Mouse (Mus musculus): ENCODE data around the gene Oasl1. TPM values are rescaled to one million over a fixed set of nuclear protein-coding genes. Genes with fewer than 3 reads are reported as not detected.

Gene Oasl1
- polyA plus RNA-seq, 1 experiment from 2014 or later: 0.88 TPM

DNA sequence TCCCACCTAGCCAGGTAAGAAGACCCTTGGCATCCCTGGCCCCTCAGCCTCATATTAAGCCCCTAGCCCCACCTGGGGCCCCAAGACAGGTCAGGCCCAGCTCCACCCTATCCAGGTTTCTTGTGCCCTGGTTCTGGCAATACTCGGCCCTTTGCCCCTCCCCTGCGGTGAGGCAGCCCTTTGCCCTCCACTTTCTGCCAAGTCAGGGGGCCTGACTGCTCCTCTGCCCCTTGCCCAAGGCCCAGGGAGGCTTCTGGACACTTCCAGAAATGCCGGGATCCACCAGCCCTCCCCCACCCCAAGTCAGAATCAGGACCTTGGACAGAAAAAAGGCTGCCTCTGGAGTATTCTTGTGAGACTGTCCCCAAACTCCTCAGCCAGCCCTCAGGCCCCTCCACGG, 46.0 kb downstream of the Oasl1 start:
- H3K4me2 ChIP-seq: peak overlapping the region; percentile 43
- 0 out of 2 replicates have a peak overlapping the region, but pooled peaks have one; percentile 12 for H3K9ac ChIP-seq
- H3K27me3 ChIP-seq: peaks cover 21% of the 10 kb centered on the region
- WGBS (ENCODE audit: insufficient replicate concordance): 15% methylated on average over 4 of the region's 4 CpGs
- H3K36me3 ChIP-seq (replicated peaks): no peaks in the 10 kb centered on the region
- H3K9me3 ChIP-seq (replicated peaks): no peaks in the 10 kb centered on the region
- peak overlapping the region; percentile 50 for H3K4me3 ChIP-seq (replicated peaks)
- H3K27ac ChIP-seq (replicated peaks): peak overlapping the region; percentile 53; the same call in 1 of the 2 replicates
- no peak for ATAC-seq (ENCODE audit: insufficient read depth)
- peaks cover 30% of the 10 kb centered on the region for H3K4me1 ChIP-seq (replicated peaks)

DNA sequence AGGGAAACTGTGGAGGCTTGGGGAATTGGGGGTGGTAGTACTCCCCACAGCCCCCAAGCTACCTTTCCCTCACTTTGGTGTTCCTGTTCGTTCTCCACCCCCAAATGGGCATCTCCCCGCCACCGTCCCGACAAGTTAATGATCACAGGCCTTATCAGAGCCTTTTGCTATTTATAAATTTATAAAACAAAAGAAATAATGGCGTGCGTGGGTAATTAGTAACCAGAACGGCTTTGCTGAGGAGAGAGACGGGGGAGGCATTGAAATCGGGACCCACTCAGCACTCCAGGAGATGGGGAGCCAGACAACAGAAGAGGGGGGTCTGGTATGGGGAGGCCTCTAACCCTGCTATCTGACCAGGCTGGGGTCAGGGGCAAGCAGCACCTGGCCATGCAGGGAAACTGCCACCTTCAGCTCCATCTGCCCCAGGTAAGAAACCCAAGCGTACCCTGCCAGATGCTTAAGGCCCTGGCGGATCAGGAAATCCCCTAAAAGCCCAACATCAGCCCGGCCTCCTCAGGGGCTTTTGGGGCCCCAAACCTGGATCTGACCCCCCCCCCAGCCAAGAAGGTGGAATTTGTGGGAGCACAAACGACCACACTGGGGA, 46.7 kb downstream of the Oasl1 start:
- H3K4me3 ChIP-seq (replicated peaks): peak overlapping the region; percentile 50
- H3K4me1 ChIP-seq (replicated peaks): peaks cover 23% of the 10 kb centered on the region
- peaks cover 21% of the 10 kb centered on the region for H3K27me3 ChIP-seq
- no peaks in the 10 kb centered on the region for H3K9me3 ChIP-seq (replicated peaks)
- peak overlapping the region; percentile 33; the same call in 1 of the 2 replicates for H3K9ac ChIP-seq
- no peak for ATAC-seq (ENCODE audit: insufficient read depth)
- peak overlapping the region; percentile 43 for H3K4me2 ChIP-seq
- WGBS (ENCODE audit: insufficient replicate concordance): 48% methylated on average over 13 of the region's 13 CpGs
- H3K27ac ChIP-seq (replicated peaks): peak overlapping the region; percentile 67
- no peaks in the 10 kb centered on the region for H3K36me3 ChIP-seq (replicated peaks)

GRCm38 (mm10) chr5:114970824-114971227, 47.8 kb downstream of the Oasl1 start, which contains the start of gene Hnf1a:
TSS of gene Hnf1a (minus strand) at chr5:114971094.
- Histone ChIP-seq H3K36me3 (replicated peaks) (no peaks in the 10 kb centered on the region), H3K4me2 (peak within 1 kb of the TSS; percentile 43), H3K4me3 (replicated peaks) (peak within 1 kb of the TSS; percentile 50), H3K9me3 (replicated peaks) (no peaks in the 10 kb centered on the region), H3K4me1 (replicated peaks) (peaks cover 12% of the 10 kb centered on the region), H3K27me3 (peaks cover 21% of the 10 kb centered on the region), H3K9ac (peak within 1 kb of the TSS; percentile 33; the same call in 1 of the 2 replicates), H3K27ac (replicated peaks) (peak within 1 kb of the TSS; percentile 67)
- 76% methylated on average over 17 of the region's 17 CpGs for WGBS (ENCODE audit: insufficient replicate concordance)
- ATAC-seq (ENCODE audit: insufficient read depth): peak; percentile 60

GRCm38 (mm10) chr5:114972201-114972600, 49.2 kb downstream of the Oasl1 start:
- ATAC-seq (ENCODE audit: insufficient read depth): no peak
- no peak overlapping the region for H3K4me2 ChIP-seq
- no peak overlapping the region for H3K27ac ChIP-seq (replicated peaks)
- WGBS (ENCODE audit: insufficient replicate concordance): 73% methylated on average over 9 of the region's 9 CpGs
- peaks cover 21% of the 10 kb centered on the region for H3K27me3 ChIP-seq
- no peaks in the 10 kb centered on the region for H3K36me3 ChIP-seq (replicated peaks)
- H3K4me3 ChIP-seq (replicated peaks): no peak overlapping the region
- H3K4me1 ChIP-seq (replicated peaks): peaks cover 5% of the 10 kb centered on the region
- H3K9ac ChIP-seq: no peak overlapping the region
- H3K9me3 ChIP-seq (replicated peaks): no peaks in the 10 kb centered on the region

- Histone ChIP-seq H3K27ac (replicated peaks) (no peak overlapping the region), H3K36me3 (replicated peaks) (no peaks in the 10 kb centered on the region), H3K9me3 (replicated peaks) (no peaks in the 10 kb centered on the region), H3K4me3 (replicated peaks) (no peak overlapping the region), H3K27me3 (peaks cover 20% of the 10 kb centered on the region), H3K4me1 (replicated peaks) (0 out of 2 replicates have a peak, but pooled peaks cover 1% of the 10 kb centered on the region), H3K9ac (no peak overlapping the region), H3K4me2 (no peak overlapping the region)
- ATAC-seq (ENCODE audit: insufficient read depth): no peak
- WGBS (ENCODE audit: insufficient replicate concordance): 60% methylated on average over 8 of the region's 8 CpGs
Measured at GRCm38 (mm10) chr5:114973131-114973530, 50.1 kb downstream of the Oasl1 start.

- Histone ChIP-seq H3K27ac (replicated peaks) (no peak overlapping the region), H3K9me3 (replicated peaks) (no peaks in the 10 kb centered on the region), H3K4me2 (no peak overlapping the region), H3K27me3 (no peaks in the 10 kb centered on the region), H3K4me3 (replicated peaks) (no peak overlapping the region), H3K4me1 (replicated peaks) (peaks cover 28% of the 10 kb centered on the region), H3K9ac (no peak overlapping the region), H3K36me3 (replicated peaks) (no peaks in the 10 kb centered on the region)
- no peak for ATAC-seq (ENCODE audit: insufficient read depth)
Measured at GRCm38 (mm10) chr5:114976935-114977334, 53.9 kb downstream of the Oasl1 start.

DNA sequence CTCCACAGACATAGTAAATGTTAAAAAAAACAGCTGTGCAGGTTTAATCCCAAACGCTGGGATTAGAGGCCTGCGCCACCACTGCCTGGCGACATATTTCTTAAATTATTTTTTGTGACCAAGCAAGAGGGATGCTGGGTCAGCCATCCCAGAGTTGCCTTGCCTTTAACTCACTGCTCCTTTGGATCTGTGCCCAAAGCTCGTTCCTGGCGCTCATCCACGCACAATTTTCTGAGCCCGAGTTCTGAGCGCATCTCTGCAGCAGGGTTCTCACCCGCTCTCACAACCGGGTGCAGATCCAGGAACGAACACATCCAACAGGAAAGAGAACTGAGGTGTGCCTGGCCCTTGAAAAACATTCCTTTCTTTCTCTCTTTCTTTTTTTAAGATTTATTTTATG, 55.4 kb downstream of the Oasl1 start:
- Histone ChIP-seq H3K4me1 (replicated peaks) (peaks cover 28% of the 10 kb centered on the region), H3K4me2 (peak overlapping the region; percentile 97), H3K27ac (replicated peaks) (no peak overlapping the region), H3K27me3 (no peaks in the 10 kb centered on the region), H3K9me3 (replicated peaks) (no peaks in the 10 kb centered on the region), H3K9ac (no peak overlapping the region), H3K36me3 (replicated peaks) (no peaks in the 10 kb centered on the region), H3K4me3 (replicated peaks) (no peak overlapping the region)
- ATAC-seq (ENCODE audit: insufficient read depth): no peak
- 66% methylated on average over 11 of the region's 11 CpGs for WGBS (ENCODE audit: insufficient replicate concordance)

GRCm38 (mm10) chr5:114978888-114979249, 55.8 kb downstream of the Oasl1 start:
- WGBS (ENCODE audit: insufficient replicate concordance): 3% methylated on average over 6 of the region's 6 CpGs

GRCm38 (mm10) chr5:114979250-114980121, 56.4 kb downstream of the Oasl1 start:
- Histone ChIP-seq H3K9ac (peak overlapping the region; percentile 67), H3K4me2 (peak overlapping the region; percentile 97), H3K4me3 (replicated peaks) (peak overlapping the region; percentile 64), H3K27ac (replicated peaks) (peak overlapping the region; percentile 94), H3K27me3 (no peaks in the 10 kb centered on the region), H3K36me3 (replicated peaks) (no peaks in the 10 kb centered on the region), H3K9me3 (replicated peaks) (no peaks in the 10 kb centered on the region), H3K4me1 (replicated peaks) (peaks cover 29% of the 10 kb centered on the region)
- ATAC-seq (ENCODE audit: insufficient read depth): peak; percentile 93
- WGBS (ENCODE audit: insufficient replicate concordance): 3% methylated on average over 32 of the region's 32 CpGs

More at GRCm38 (mm10) chr5:114978888-114979249, 55.8 kb downstream of the Oasl1 start:
- H3K9me3 ChIP-seq (replicated peaks): no peaks in the 10 kb centered on the region
- H3K27ac ChIP-seq (replicated peaks): peak overlapping the region; percentile 94
- peak overlapping the region; percentile 97 for H3K4me2 ChIP-seq
- H3K4me3 ChIP-seq (replicated peaks): peak overlapping the region; percentile 64
- ATAC-seq (ENCODE audit: insufficient read depth): no peak
- H3K9ac ChIP-seq: peak overlapping the region; percentile 67
- no peaks in the 10 kb centered on the region for H3K36me3 ChIP-seq (replicated peaks)
- H3K27me3 ChIP-seq: no peaks in the 10 kb centered on the region
- peaks cover 28% of the 10 kb centered on the region for H3K4me1 ChIP-seq (replicated peaks)

GRCm38 (mm10) chr5:114980122-114980748, 57.2 kb downstream of the Oasl1 start:
- Histone ChIP-seq H3K36me3 (replicated peaks) (no peaks in the 10 kb centered on the region), H3K9ac (peak overlapping the region; percentile 67), H3K4me1 (replicated peaks) (peaks cover 36% of the 10 kb centered on the region), H3K27ac (replicated peaks) (peak overlapping the region; percentile 94), H3K4me2 (peak overlapping the region; percentile 97), H3K4me3 (replicated peaks) (peak overlapping the region; percentile 64), H3K9me3 (replicated peaks) (no peaks in the 10 kb centered on the region), H3K27me3 (no peaks in the 10 kb centered on the region)
- WGBS (ENCODE audit: insufficient replicate concordance): 30% methylated on average over 16 of the region's 16 CpGs
- ATAC-seq (ENCODE audit: insufficient read depth): peak; percentile 41; the same call in 1 of the 2 replicates

DNA sequence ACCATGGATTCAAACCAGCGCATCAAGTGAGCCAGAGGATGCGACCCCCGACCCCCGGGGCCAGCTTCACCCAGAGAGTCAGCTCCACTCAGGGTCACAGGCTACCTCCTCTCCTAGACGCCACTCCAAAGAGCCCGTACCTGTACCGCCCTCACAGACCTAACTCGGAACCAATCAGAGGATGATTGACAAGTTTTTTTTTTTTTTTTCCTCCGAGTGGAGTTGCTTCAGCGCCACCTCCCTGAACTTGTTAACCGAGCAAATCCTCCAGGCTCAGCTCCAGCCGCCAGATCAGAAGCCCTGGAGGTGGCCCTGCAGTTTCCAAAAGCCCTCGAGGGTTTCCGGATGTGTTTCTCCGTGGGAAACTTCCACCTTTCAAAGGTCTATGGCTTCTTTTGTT, 59.0 kb downstream of the Oasl1 start:
- Histone ChIP-seq H3K4me1 (replicated peaks) (peaks cover 36% of the 10 kb centered on the region), H3K4me3 (replicated peaks) (no peak overlapping the region), H3K27me3 (no peaks in the 10 kb centered on the region), H3K9ac (no peak overlapping the region), H3K9me3 (replicated peaks) (no peaks in the 10 kb centered on the region), H3K27ac (replicated peaks) (no peak overlapping the region), H3K4me2 (no peak overlapping the region), H3K36me3 (replicated peaks) (no peaks in the 10 kb centered on the region)
- no peak for ATAC-seq (ENCODE audit: insufficient read depth)
- 54% methylated on average over 15 of the region's 15 CpGs for WGBS (ENCODE audit: insufficient replicate concordance)

All from liver, embryonic 15.5 days (tissue).